Mouse (Mus musculus): ENCODE data around the gene Phldb3.
"Not testable (repeated sequence)": the region's sequence is repeated elsewhere in the genome, so short reads cannot be mapped to it uniquely, and the experiment has no call there.

Gene Phldb3

GRCm38 (mm10) chr7:24595464-24595863 lies 15.1 kb upstream of the Phldb3 start:
- no peak for DNase-seq

GRCm38 (mm10) chr7:24598121-24598520 lies 12.4 kb upstream of the Phldb3 start:
- DNase-seq = no peak

- no peak for DNase-seq
Measured at GRCm38 (mm10) chr7:24599211-24600067, 11.1 kb upstream of the Phldb3 start.

DNA sequence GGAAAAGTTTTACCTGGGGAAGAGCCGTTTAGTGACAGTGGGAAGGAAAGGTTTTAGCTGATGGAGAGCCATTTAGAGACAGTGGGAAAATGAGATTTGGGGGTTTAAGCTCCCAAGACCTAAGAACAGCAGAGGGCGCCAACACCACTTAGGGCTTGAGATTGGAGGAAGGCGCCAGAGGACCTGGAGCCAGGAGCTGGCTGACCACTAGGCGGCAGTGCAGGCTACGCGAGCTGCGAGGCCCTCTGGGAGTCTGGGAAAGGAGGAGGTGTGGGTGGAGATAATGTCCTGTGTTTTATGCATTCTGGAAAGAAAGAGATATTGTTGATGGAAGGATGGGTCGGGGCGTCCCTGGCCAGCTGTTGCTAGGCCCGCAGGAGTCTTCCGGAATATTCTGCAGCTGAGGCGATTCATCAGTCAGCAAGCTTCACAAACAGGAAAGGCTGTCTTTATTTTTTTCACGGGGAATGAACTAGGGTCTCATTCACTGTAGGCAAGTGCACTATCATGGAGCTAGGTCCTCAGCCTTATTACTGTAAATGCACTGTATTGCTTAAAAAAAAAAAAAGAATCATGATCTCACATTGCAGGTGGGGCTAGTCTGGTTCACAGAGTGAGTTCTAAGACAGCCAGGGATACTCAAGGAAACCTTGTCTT lies 9.5 kb upstream of the Phldb3 start:
- DNase-seq = peak; percentile 96

DNA sequence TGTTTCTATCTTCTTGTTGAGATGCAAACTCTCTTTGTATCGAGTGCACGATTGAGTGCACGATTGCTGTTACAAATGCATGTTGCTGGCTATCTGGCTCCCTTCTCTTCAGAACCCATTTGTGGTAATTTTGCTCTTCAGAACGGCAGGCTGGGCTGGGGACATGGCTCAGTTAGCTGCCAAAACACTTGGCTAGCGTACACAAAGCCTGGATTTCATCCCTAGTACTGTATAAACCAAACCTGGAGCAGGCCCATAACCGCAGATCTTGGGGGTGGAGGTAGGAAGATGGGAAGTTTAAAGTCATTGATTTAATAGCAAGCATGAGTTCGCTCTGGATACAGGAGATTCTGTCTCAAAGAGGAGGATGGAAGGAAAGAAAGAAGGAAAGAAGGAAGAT lies 5.0 kb upstream of the Phldb3 start:
- no peak for DNase-seq

DNA sequence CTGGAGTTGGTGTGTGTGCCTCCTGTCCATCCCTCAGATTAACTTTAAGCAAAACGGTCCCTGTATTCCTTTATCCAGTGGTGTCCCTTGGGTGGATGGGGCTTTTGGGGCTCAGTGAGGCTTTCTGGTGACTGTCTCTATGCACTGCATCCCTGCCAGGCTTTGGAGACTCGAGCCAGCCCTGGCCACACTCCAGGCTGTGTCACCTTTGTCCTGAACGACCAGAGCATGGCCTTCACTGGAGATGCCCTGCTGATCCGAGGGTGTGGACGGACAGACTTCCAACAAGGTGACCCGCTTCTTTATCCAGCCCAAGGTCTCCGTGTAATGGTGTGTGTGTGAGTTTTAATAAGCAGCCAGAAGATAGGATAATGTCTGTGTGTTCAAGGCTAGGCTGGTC lies 4.5 kb upstream of the Phldb3 start:
- DNase-seq = no peak

DNA sequence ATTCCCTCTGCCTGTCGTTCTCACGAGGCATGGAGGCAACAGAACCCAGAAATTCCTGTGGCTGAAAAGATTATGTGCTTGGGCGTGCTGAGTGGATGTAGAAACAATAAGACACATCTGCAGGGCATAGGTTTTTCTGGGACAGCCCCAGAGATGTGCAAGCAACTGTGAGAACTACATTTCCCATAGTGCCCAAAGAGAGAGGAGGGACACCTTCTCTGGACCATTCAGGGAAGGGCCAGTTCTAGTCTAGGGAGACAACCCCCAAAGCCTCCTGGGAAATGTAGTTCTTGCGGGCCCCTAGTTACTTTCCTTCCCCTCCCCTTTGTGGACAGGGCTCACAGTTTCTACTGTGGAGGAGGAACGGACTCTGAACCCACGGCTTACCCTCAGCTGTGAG lies 2.5 kb upstream of the Phldb3 start:
- DNase-seq = no peak

- DNase-seq = no peak
Measured at GRCm38 (mm10) chr7:24608561-24608960, 2.0 kb upstream of the Phldb3 start.

DNA sequence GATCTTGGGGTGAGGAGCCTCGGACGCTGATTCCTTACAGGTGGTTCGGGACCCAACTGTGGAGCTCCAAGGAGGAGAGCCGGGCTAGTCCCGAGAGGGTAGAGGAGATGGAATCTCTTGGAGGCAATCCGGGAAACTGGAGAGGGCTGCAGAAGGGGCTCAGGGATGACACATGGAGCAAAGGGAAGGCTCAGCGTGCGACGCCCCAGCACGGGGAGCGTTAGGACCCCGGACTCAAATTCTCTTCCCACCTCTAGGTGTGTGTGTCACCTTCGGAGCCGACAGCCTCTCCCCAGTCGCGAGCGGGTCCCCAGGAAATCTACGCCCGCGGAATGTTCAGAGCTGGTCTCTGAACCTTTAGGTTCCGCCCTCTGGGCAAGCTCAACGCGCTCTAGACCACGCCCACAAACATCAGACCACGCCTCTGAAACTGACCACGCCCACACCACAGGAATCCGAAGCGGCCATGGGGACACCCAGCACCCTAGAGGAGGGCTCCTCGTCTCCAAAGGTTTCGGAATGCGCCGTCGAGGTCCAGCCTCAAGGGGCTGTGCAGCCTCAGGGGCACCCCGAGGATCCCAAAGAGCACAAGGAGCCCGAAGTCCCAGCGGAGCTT lies 424 bp downstream of the Phldb3 start:
- DNase-seq = no peak

- DNase-seq = no peak
Measured at GRCm38 (mm10) chr7:24611709-24612108, 1.1 kb downstream of the Phldb3 start.

- no peak for DNase-seq
Measured at GRCm38 (mm10) chr7:24612308-24612910, 1.8 kb downstream of the Phldb3 start.

GRCm38 (mm10) chr7:24614816-24615215 lies 4.3 kb downstream of the Phldb3 start:
- no peak for DNase-seq

DNA sequence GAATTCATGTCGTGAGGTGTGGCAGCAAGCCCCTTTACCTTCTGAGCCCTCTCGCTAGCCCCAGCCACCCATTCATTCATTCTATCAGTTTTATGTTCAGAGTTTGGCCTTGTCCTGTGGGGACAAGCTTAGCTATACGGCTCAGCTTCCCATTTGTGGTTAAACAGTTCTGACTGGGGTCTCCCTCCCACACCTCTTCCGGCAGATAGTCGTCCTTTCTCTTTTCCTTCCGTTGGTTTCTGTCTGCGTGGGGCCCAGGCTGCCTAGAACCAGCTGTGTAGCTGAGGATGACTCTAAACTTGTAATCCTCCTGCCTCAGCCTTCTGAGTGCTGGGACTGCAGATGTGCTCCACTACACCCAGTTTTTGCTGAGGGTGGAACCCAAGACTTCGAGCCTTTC lies 7.2 kb downstream of the Phldb3 start:
- DNase-seq = no peak

- DNase-seq = not testable (repeated sequence)
Measured at GRCm38 (mm10) chr7:24618374-24618773, 7.8 kb downstream of the Phldb3 start.

- DNase-seq = no peak
Measured at GRCm38 (mm10) chr7:24619671-24620397, 9.3 kb downstream of the Phldb3 start.

- no peak for DNase-seq
Measured at GRCm38 (mm10) chr7:24621193-24621592, 10.6 kb downstream of the Phldb3 start.

- no peak for DNase-seq
Measured at GRCm38 (mm10) chr7:24622967-24623366, 12.4 kb downstream of the Phldb3 start.

DNA sequence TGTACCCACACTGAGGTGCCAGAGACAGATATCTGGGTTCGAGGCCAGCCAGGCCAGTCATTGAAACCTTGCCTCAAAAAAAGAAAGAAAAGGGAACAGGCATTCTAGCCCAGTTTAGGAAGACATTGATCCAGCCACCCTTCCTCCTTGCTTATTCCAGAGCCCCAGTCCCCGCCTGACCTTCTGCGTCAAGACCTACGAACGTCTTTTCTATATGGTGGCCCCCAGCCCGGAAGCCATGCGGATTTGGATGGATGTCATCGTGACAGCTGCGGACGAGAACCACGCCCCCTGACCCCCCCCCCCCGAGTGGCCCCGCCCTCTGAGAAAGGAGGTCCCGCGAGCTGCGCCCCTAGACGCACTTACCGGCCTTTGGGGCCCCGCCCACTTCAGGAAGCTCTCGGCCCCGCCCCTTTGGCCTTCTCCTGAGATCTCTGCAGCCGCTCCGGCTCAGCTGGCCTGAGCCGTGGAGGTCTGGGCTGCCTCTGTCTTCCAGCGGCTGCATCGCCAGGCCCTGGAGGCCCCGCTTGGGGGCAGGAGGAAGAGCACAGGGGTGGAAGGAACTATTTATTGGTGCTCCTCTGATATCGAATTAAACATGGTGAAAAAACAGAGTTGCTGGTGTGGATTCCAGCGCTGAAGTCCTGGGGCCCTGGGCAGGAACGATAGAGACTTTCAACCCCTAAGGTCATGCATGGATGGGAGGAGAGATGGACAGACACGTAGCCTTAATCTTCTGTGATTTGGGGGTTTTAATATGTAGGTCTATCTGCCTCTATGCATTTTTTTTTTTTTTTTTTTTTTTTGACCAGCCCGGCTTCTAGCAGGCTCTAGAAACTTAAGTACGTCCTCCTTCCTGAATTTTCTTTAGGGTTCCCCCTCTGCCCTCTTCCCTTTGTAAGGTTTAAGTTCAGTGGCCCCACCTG lies 18.4 kb downstream of the Phldb3 start:
- peak; percentile 26 for DNase-seq

DNA sequence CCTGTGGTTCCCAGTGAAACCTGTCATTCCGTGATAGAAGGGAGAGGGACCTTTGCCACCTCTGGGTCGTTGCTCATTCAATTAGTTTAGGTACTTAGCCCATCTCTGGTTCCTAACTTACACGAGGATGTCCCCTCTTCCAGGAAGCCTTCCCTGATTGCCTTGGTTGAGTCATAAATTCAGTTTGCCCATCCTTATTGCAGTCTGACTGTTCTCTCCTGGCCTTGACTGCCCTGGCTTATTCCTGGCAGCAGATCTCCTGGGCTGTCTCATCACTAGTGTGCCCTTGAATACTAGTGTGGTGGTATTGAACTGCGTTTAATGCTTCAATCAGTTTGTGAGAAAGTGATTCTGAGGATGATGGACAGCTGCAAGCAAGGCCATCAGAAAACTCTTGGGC lies 19.1 kb downstream of the Phldb3 start:
- no peak for DNase-seq

DNA sequence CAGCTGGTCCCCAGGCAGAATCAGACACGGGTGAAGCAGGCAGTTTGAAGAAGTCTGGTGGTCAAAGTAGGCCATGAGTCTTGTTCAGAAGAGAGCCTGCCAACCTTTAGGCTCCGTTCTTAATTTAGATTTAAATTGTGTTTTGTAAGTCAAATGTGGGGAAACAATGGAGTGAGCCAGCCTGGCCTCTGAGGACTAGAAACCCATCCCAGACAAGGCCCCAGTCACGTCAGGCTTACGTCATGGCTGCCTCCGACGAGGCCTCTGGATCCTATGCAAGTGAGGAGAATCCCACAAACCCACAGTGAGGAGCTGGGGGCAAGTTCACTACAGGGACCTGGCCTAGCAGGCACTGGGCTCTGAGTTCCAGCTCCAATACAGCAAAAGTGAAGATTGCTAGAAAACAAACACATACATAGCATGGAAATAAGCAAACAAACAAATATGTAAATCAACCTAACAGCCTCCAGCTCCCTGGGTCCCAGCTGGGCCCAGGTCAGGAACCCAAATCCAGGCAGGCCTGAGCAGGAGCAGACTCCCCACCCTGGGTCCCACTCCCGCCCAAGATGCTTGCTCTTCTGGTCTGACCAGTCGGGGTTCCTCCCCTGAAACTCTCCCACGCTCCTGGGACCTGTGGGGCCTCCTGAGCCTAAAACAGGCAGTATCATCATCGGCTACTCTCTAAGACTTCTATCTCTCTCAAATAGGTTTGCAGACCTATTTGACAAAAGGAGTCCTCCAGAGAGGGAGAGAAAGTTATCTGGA lies 19.7 kb downstream of the Phldb3 start:
- no peak for DNase-seq

DNA sequence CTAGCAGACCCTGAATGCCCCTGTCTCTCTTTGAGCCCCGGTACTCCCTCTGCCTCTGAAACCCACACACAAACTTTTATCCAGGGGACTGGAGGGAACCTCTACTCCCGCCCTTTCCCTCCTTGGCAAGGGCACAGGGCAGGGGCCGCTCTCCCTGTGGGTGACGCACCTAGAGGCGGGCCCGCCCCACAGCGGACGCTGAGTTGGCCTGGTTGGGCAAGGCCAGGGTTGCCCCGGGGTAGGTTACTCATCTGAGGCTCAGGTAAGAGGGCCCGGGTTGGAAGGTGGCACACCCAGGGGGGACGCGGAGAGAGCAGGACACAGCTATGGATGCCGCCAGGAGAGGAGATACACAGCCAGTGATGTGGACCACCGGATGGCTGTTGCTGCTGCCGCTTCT lies 25.7 kb downstream of the Phldb3 start, which contains the start of gene Lypd3:
Gene Lypd3, plus strand, starts transcription at position 287 of the 400 bp plus-strand sequence.
- no peak for DNase-seq

Data from cerebellum, adult 8-10 months (tissue).